Mouse (Mus musculus): ENCODE measurements around the gene Rimbp2.
"Not testable (repeated sequence)": the region's sequence is repeated elsewhere in the genome, so short reads cannot be mapped to it uniquely, and the experiment has no call there.

Gene Rimbp2

GRCm38 (mm10) chr5:128953278-128954070 lies at the start of gene Rimbp2:
Gene Rimbp2, minus strand, starts transcription at chr5:128953486.
- DNase-seq (ENCODE audit: low spot score in 2 of 2), result no peak

DNA sequence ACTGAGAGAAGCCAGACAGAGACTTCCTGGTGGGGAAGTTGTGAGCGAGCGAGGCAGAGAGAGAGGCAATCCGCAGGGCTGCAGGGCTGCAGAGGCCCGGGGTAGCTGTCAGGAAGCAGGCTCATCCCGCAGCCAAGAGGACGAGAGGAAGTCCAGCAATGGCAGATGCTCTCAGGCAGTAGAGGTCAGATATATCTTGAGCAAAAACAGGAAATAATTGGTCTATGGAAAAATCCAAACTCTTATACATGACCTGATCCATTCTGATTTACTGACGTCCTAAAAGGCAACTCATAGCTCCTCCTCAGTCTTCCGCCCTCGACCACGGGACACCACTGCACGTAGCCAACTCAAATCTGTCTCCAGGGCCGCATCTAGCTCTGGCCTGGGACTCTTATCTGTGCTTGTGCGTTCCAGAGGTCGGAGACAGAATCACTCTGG lies 49.3 kb upstream of the Rimbp2 start:
- DNase-seq (ENCODE audit: low spot score in 2 of 2), result no peak

DNA sequence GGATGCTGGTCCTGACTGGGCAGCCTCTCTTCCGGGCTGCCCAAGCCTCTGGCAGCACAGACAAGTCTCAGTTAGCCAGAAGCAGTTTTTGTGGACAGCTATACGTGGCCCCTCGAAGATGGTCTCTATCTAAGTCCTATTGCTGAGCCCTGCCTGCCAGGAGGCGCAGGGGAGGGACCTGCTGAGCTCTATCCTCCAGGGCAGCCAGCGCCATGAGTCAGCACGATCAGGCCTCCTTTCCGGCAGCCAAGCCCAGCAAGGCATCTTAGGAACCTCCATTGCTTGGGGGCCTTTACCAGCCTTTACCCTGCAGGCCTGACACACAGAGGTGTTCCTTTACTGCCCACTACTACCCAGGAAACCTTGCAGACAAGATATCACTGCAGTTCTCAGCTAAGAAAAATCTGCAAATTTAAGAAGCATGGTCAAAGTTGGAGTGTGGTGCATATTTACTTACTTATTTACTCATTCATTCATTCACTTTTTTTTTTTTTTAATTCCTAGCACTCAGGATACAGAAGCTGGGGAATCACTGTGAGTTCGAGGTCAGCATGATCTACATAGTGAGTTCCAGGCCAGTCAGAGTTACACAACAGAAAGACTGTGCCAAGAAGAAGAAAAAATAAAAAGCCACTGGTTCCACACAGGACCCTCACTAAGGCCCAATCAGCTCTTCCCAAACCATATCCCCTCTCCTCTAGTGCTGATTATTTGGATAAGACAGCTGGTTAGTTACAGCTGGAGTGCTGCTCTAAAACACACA lies 47.6 kb upstream of the Rimbp2 start:
- DNase-seq (ENCODE audit: low spot score in 2 of 2), result no peak

DNA sequence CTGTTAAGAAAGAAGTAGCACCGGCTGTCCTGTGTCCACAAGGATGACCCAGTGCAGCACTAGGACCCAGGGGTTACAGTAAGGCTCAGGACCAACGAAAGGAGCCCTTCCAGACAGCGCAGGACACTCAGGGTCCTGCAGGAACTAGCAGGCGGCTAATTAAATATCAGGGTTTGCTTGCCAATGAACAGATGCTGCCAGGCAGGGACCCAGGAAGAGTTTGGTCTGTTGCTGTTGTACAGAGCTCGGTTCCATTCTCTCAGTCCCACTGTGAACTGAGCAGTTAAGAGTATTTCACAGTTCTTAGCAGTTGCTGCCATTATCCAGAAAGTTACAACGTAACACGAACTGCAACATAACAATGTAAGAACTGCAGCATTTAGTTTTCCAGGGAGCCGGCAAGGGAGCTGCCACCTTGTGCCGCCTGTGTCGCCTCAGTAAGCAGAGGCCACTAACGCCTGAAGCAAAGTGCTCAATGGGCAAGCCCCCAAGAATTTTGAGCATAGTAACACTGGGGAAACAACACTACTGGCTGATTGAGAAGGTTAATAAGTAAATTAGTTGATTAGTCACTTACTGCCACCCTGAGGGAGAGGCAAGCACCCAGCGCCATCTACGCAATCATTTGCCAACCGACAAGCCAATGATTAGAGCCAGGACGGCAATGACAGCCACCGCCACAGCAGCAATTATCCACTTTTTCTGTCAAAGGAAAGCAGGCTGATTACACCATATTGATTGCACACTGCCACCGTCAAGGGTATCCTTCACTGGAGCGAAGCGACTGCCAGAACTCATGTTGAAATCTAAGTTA lies 34.1 kb upstream of the Rimbp2 start:
- no peak for DNase-seq (ENCODE audit: low spot score in 2 of 2)

DNA sequence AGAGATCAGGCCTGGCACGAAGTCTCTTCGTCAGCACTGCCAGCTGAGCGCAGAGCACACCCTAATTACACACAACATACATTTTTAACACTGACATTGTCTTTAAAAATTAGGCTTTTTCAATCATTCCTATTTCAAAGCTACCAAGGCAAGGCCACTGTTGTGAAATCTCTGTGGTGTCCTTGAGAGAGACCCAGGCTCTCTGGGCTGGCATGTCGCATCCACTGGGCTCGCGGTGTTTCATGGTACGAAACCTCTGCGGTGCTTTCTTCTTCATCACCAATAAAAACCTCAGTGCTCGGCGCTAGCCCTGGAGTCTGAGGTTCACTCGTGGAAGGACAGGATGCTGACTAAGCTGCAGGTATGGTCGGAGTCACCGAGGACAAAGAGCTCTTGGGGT lies 32.7 kb upstream of the Rimbp2 start:
- DNase-seq (ENCODE audit: low spot score in 2 of 2), result no peak

DNA sequence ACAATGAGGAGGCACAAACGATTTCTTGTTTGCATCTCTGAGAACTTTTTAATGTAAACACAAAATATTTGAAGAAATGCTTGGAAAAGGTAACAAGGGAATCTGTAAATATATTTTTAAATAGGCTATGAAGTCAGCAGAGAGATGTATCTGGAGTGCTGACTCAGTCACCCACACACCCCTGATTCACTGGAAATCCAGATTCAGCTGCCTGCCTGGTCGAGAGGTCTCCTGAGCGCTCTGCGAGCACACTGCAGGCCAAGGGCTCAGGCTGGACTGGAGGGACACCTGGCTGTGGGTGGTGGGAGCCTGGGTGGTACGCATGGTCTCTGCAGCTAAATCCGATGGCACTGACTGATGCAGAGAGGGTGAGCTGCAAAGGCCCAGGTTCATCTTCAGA lies 31.2 kb upstream of the Rimbp2 start:
- DNase-seq (ENCODE audit: low spot score in 2 of 2), result no peak

DNA sequence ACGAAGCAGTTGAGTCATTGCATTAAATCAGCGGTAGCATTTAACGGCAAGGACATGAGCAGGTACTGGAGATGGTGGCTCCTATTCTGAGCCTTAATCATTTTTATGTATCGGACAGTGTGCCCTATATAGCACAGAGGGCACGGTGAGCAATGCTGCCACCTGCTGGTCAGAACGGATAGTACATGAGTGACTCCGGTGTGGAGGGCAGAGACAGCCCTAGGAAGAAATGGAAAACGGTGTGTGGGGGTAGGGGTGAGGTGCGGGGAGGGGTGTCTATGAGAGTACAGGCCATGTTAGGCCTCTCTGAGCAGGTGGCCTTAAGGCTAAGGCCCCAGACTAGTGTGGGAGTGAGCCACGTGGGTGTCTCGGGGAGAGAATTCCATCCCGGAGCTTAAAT lies 28.3 kb upstream of the Rimbp2 start:
- DNase-seq (ENCODE audit: low spot score in 2 of 2), result peak; percentile 35 to 64

GRCm38 (mm10) chr5:128980857-128981256 lies 27.6 kb upstream of the Rimbp2 start:
- no peak for DNase-seq (ENCODE audit: low spot score in 2 of 2)

DNA sequence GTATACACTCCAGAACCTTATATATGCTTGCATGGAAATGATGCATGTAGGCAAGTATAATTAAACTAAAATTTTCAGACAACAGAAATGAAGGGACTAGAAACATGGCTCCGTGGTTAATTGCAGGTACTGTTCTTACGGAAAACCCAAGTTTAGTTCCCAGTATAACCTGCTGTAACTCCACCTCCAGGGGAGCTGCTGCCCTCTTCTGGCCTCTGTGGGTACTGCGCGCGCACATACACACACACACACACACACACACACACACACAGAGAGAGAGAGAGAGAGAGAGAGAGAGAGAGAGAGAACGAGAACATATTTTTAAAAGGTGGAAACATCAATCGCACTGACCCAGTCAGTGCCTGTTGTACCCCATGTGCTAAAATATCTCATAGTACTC lies 25.7 kb upstream of the Rimbp2 start:
- DNase-seq (ENCODE audit: low spot score in 2 of 2), result no peak

GRCm38 (mm10) chr5:128977466-128977865 lies 24.2 kb upstream of the Rimbp2 start:
- DNase-seq (ENCODE audit: low spot score in 2 of 2), result not testable (repeated sequence)

- DNase-seq (ENCODE audit: low spot score in 2 of 2), result no peak
Observed at GRCm38 (mm10) chr5:128976266-128976665, 23.0 kb upstream of the Rimbp2 start.

GRCm38 (mm10) chr5:128971298-128971697 lies 18.0 kb upstream of the Rimbp2 start:
- DNase-seq (ENCODE audit: low spot score in 2 of 2), result peak; percentile 17 to 52

- no peak for DNase-seq (ENCODE audit: low spot score in 2 of 2)
Observed at GRCm38 (mm10) chr5:128970878-128971277, 17.6 kb upstream of the Rimbp2 start.

GRCm38 (mm10) chr5:128964353-128964752 lies 11.1 kb upstream of the Rimbp2 start:
- no peak for DNase-seq (ENCODE audit: low spot score in 2 of 2)

GRCm38 (mm10) chr5:128958916-128959315 lies 5.6 kb upstream of the Rimbp2 start:
- no peak for DNase-seq (ENCODE audit: low spot score in 2 of 2)

- DNase-seq (ENCODE audit: low spot score in 2 of 2), result not testable (repeated sequence)
Observed at GRCm38 (mm10) chr5:128954371-128954770, 1.1 kb upstream of the Rimbp2 start.

- no peak for DNase-seq (ENCODE audit: low spot score in 2 of 2)
Observed at GRCm38 (mm10) chr5:128952291-128953195, 743 bp downstream of the Rimbp2 start.

DNA sequence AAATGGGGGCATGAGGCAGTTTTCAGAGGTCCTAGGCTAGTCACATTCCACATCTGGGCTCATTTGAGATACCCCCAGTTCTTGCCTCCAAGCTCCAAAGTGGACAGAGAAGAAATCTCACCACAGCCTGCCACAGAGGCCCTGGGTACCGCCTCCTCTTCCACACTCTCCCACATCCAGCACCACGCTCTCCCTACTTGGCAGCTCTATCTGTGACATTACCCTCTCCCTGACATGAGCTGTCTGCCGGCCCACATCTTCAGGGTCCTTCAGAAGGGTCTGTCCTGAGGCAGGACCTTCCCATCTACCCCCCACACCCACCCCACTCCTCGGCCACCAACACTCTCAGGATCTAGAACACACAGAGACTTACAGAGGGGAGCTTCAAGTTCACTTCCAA lies 1.8 kb downstream of the Rimbp2 start:
- no peak for DNase-seq (ENCODE audit: low spot score in 2 of 2)

DNA sequence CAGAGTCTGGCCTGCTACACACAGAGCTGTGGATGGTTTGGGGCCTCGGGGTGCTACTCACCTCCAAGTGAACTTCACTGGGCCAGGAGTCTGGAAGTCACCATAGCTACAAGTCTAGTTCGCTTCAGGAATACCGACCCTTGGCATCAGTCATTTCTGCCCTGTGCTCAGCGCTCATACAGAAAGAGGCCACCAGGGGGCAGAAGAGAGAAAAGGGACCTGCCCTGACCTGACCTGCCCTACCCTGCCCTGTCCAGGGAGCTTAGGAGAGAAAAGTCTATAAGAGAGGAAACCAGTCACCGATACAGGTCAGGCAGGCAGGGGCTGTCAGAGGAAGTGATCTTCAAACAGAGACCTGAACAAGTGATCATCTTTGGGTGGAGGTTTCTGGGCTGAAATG lies 6.2 kb downstream of the Rimbp2 start:
- DNase-seq (ENCODE audit: low spot score in 2 of 2), result peak in 1 of 2 experiments; percentile 4

DNA sequence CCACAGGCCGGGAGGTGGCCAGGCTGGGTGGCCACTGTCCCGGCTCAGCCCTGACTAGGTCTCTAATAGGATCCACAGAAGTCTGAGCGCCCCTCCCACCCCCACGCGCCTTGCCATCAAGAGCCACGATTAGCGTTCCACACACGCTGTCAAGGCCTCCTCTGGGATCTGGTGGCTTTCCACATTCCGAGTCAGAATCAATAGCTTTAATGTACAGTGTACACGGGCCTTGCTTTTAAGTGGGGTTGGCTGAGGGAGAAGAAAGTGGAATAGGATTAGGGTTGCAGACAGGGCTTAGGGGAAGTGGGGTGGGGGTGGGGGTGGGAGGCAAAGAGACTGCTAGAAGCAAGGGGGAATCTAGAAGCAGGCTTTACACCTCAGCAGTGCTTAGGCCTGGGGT lies 12.8 kb downstream of the Rimbp2 start:
- DNase-seq (ENCODE audit: low spot score in 2 of 2), result no peak

DNA sequence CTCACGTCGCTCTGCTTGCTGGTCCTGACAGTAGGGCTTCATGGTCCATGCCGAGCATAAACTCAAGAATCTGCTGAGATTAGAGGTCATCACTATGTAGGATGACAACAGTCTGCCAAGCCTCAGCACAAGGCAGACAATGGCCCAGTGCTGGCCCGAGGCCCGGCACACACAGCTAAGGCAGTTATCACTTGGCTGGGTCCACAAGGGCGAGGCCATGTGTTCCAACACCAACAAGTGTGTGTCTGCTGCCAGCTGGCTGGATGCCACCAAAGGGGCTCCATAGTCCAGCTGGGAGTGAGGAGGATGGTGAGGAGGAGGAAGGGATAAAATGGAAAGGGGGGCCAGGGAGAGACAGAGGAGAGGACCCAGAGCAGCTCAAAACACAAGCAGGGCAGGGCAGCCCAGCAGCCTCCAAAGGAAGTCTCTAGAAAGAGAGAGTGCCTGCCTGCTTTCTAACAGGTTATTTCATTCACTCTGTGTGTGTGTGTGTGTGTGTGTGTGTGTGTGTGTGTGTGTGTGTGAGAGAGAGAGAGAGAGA lies 17.9 kb downstream of the Rimbp2 start:
- no peak for DNase-seq (ENCODE audit: low spot score in 2 of 2)
